Mouse (Mus musculus) testis, adult 2 months (tissue): ENCODE results near the gene Il17rd. TPM values are rescaled to one million over a fixed set of nuclear protein-coding genes. Genes with fewer than 3 reads are reported as not detected.
A peak's percentile ranks its signal among the peaks of the same experiment; 100 is the strongest.

ENCODE experiments used
- H3K27ac ChIP-seq: fragments of 200-500 bp; 2 replicates; pipeline ENCODE4 v1.5.1; 2012; ENCODE audit warnings: low read depth, low read length; ENCODE audit not compliant: control insufficient read depth, insufficient read depth
- H3K27me3 ChIP-seq: fragments of 200-500 bp; 2 replicates; pipeline ENCODE4 v1.6.1; 2012; ENCODE audit warnings: mild to moderate bottlenecking, low read length, moderate library complexity; ENCODE audit not compliant: control insufficient read depth, insufficient read depth
- H3K36me3 ChIP-seq: fragments of 200-500 bp; 2 replicates; pipeline ENCODE4 v1.6.1; 2012; ENCODE audit warnings: mild to moderate bottlenecking, low read length; ENCODE audit not compliant: control insufficient read depth, insufficient read depth
- H3K4me1 ChIP-seq: fragments of 200-500 bp; 2 replicates; pipeline ENCODE4 v1.6.1; 2012; ENCODE audit warnings: low read length; ENCODE audit not compliant: control insufficient read depth, insufficient read depth
- H3K4me3 ChIP-seq: fragments of 200-500 bp; 2 replicates; pipeline ENCODE4 v1.5.1; 2012; ENCODE audit warnings: low read depth, mild to moderate bottlenecking, low read length, moderate library complexity, mixed read lengths; ENCODE audit not compliant: control insufficient read depth
- CTCF ChIP-seq: fragments of 200-500 bp; IDR thresholded peaks from 2 replicates; pipeline ENCODE4 v1.5.1; 2012; ENCODE audit warnings: low read depth, mild to moderate bottlenecking, inconsistent platforms, low read length, moderate library complexity; ENCODE audit not compliant: control insufficient read depth, insufficient read depth, insufficient replicate concordance
- POLR2A ChIP-seq: fragments of 200-500 bp; IDR thresholded peaks from 2 replicates; pipeline ENCODE4 v1.6.1; 2012; ENCODE audit warnings: low read depth, mild to moderate bottlenecking, inconsistent platforms, low read length, moderate library complexity; ENCODE audit not compliant: control insufficient read depth
- polyA plus RNA-seq: library from polyadenylated mRNA; depleted of rRNA; stranded (reverse); fragments of >200 nt; gene quantifications from 2 replicates; pipeline ENCODE4 v1.2.3, GENCODE M21; 2012

Il17rd gene
- polyA plus RNA-seq, 1 experiment = 5.4 TPM

DNA sequence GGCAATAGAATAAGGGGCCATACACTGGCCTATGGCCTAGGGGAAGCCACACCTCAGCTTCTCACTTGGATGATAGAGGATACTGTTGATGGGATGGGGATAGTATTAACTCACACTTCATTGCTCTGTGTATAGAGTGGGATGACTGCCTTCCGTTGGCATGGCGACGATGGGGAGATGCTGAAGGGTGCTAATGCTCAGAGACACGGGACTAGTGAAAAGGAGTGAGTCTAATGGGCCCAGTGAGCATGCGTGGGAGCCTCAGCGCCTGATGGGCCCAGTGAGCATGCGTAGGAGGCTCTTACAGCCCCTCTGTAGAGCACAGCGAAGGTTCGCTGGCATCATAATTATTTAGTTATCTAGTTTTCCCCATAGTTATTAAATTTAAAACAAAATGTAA is 100.2 kb downstream of the Il17rd start:
- Histone ChIP-seq H3K27ac (no peak overlapping the region), H3K36me3 (no peaks in the 10 kb centered on the region), H3K4me3 (no peak overlapping the region), H3K4me1 (peaks cover 3% of the 10 kb centered on the region; the same call in 1 of the 2 replicates), H3K27me3 (no peaks in the 10 kb centered on the region)
- TF ChIP-seq POLR2A (no peak), CTCF (no peak)

DNA sequence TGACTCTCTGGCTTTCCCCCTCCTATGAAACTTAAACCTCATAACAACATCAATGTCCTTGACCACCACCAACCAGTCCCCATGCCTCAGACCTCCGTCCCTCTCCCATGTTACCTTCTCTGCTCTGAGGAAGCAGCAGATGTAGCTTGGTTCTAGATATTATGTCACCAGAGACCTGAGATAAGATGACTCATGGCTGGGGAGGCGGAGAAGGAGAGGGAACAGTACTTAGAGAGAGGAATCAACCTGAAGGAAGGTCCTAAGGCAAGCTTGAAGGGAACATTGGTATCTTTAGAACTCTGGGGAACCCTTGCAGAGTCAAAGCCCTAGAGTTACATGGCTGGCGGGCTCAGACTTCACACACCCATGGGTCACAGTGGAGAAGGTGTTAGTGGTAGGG is 101.2 kb downstream of the Il17rd start:
- Histone ChIP-seq H3K4me3 (no peak overlapping the region), H3K4me1 (peaks cover 5% of the 10 kb centered on the region; the same call in 1 of the 2 replicates)

DNA sequence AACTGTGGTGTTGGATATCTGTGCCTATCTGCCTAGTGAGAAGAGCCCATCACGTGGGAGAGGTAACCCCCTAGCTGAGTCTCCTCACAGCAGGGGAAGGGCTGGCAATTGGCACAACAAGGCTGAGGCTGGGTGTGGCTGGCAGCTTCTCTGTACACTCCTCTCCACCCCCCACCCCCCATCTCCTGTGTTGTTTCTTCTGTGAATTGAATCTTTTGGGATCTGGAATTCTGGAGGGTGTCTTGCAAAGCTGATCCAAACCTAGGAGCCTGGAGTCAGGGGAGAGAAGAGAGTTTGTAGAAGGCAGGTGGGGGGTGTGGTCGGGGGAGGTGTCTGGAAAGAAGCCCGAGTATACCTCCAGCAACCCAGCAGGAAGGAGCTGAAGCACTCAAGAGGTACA is 102.7 kb downstream of the Il17rd start:
- H3K4me3 ChIP-seq = no peak overlapping the region
- no peak overlapping the region for H3K27ac ChIP-seq
- H3K4me1 ChIP-seq = peaks cover 9% of the 10 kb centered on the region; the same call in 1 of the 2 replicates
- H3K27me3 ChIP-seq = no peaks in the 10 kb centered on the region
- no peaks in the 10 kb centered on the region for H3K36me3 ChIP-seq
- TF ChIP-seq CTCF (no peak), POLR2A (no peak)

More for the DNA sequence above, 101.2 kb downstream of the Il17rd start:
- H3K27me3 ChIP-seq = no peaks in the 10 kb centered on the region
- no peaks in the 10 kb centered on the region for H3K36me3 ChIP-seq
- TF ChIP-seq CTCF (no peak), POLR2A (no peak)
- H3K27ac ChIP-seq = no peak overlapping the region

DNA sequence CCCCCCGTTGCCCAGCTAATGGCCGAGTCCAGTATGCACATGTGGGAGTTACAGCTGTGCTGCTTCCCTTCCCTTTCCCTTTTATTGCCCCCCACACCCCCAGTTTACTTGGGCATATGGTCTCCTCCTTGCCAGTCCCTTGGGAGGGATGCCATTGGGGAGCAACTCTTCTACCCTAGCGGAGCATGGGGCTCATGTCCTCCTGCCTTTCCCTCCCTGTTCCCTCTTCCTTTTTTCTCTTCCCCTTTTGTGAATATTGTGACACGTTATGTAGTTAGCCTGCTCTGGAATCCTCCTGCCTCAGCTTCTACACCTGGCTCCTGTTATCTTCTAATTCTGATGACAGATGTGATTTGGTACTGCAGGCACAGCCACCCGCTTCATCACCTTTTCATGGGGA is 103.9 kb downstream of the Il17rd start:
- Histone ChIP-seq H3K27ac (no peak overlapping the region), H3K4me3 (no peak overlapping the region), H3K36me3 (no peaks in the 10 kb centered on the region), H3K4me1 (peaks cover 9% of the 10 kb centered on the region; the same call in 1 of the 2 replicates), H3K27me3 (no peaks in the 10 kb centered on the region)
- TF ChIP-seq POLR2A (no peak), CTCF (no peak)

DNA sequence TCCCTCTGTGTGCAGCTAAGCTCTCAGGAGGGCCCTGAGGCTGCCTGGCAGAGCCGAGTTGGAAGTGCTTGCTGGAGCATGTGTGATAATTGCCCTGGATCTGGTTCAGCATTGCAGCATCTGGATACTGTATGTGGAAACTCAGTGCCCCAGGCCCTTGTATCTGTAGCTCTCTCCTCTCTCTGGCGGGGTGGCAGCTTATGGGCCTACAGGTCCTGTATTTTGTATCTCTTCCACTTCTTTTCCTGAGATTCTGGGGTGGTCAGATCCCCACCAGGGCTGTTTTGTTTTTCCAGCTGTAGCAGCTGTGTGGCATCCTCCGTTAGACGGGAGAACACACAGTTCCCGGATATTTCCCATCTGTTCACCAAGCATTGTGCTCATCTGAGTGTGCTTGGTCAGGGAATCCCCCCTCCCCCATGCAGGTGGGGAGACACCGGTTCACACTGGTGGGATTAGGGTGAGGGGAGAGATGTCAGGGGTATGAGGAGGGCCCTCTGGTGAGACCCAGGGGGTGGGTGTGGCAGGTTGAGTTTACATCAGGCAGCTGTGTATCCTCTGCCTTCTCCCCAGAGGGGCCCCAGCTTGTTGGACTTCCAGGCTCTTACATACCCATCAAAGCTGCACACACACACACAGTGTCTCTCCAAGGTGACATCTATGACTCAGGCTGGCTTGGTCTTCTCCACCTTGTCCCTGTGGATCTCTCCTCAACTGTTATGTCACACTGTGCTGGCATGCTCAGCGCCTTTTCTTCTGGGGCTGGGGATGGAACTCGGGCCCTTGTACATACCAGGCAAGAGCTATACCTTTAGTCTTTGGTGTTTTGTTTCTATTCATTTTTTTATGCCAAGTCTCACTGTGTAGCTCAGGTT is 106.7 kb downstream of the Il17rd start:
- H3K4me1 ChIP-seq = peaks cover 7% of the 10 kb centered on the region; the same call in 1 of the 2 replicates
- peak overlapping the region; percentile 34 for H3K27ac ChIP-seq
- H3K36me3 ChIP-seq = no peaks in the 10 kb centered on the region
- TF ChIP-seq CTCF = no peak
- no peak for TF ChIP-seq POLR2A
- H3K27me3 ChIP-seq = no peaks in the 10 kb centered on the region
- no peak overlapping the region for H3K4me3 ChIP-seq

DNA sequence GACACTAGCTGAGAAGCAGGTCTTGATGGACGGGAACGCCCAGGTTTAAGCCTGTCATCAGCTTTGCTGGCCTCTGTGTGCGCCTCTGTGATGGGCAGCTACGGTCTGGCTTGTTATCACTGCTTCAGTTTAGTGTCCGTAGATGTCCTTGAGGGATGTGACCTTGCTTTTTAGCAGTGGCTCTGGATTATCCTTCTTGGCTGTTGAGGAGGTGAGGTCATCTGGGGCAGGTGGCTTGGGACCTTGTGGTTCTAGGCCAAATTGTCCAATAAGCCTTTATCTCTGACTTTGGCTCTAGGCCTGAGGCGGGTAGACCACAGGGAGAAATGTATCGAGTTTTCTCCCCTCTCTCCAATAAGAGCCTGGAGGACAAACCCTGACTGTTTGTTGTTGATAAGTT is 109.0 kb downstream of the Il17rd start:
- H3K27ac ChIP-seq = no peak overlapping the region
- no peaks in the 10 kb centered on the region for H3K27me3 ChIP-seq
- H3K4me1 ChIP-seq = peaks cover 6% of the 10 kb centered on the region; the same call in 1 of the 2 replicates
- no peak overlapping the region for H3K4me3 ChIP-seq
- H3K36me3 ChIP-seq = no peaks in the 10 kb centered on the region
- TF ChIP-seq CTCF (no peak), POLR2A (no peak)

DNA sequence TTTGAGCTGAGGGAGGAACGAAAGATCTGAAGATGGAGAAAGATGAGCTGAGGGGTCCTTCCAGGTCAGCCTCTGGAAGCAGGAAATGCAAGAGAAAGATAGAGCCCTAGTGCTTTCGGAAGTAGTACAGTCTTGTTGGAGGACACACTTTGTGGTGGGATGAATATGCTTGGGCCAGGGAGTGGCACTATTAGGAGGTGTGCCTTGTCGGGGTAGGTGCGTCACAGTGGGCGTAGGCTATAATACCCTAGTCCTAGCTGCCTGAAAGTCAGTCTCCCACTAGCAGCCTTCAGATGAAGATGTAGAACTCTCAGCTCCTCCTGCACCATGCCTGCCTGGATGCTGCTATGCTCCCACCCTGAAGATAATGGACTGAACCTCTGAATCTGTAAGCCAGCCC is 110.7 kb downstream of the Il17rd start:
- Histone ChIP-seq H3K27ac (no peak overlapping the region), H3K4me1 (peaks cover 6% of the 10 kb centered on the region; the same call in 1 of the 2 replicates), H3K4me3 (no peak overlapping the region), H3K27me3 (no peaks in the 10 kb centered on the region), H3K36me3 (no peaks in the 10 kb centered on the region)
- TF ChIP-seq CTCF (no peak), POLR2A (no peak)
